Mouse (Mus musculus): Measurements from ENCODE around the gene Rsg1.

- TF ChIP-seq CTCF (IDR thresholded peaks at IDR 0.05; ENCODE audit: insufficient read depth, low read length) (no peak), POLR2A (IDR thresholded peaks at IDR 0.05; ENCODE audit: borderline replicate concordance, extremely low read depth, low read depth, low read length) (no peak)
Observed at GRCm38 (mm10) chr4:141252641-141253040, 38.9 kb downstream of the Rsg1 start.
